Mouse (Mus musculus): ENCODE measurements around the gene Txnrd1.

- TF ChIP-seq CTCF (IDR thresholded peaks at IDR 0.05; ENCODE audit: borderline replicate concordance, control insufficient read depth, extremely low read depth, insufficient read depth, low read length, poor library complexity) = 0 out of 2 replicates have a peak, but pooled peaks have one; percentile 14
- no peak for TF ChIP-seq POLR2A (IDR thresholded peaks at IDR 0.05; ENCODE audit: control insufficient read depth, extremely low read depth, insufficient read depth, low read length, poor library complexity)
These were observed 42.5 kb downstream of the Txnrd1 start for GRCm38 (mm10) chr10:82876076-82876796.

Data from thymus, adult 2 months (tissue).